Mouse (Mus musculus): ENCODE results near the gene Mavs. TPM values are rescaled to one million over a fixed set of nuclear protein-coding genes. Genes with fewer than 3 reads are reported as not detected.
"Not testable (repeated sequence)": the region's sequence is repeated elsewhere in the genome, so short reads cannot be mapped to it uniquely, and the experiment has no call there.

The Mavs gene
- polyA plus RNA-seq, 1 experiment = 59.7 TPM

- WGBS = under 1% methylated on average over 50 of the region's 50 CpGs
- peak; percentile 98 for DNase-seq
- Histone ChIP-seq H3K4me3 (replicated peaks; ENCODE audit: extremely low read depth, low read depth, low read length) (peak overlapping the region; percentile 79), H3K4me1 (ENCODE audit: control insufficient read depth, insufficient read depth, low read length) (peaks cover 16% of the 10 kb centered on the region)
- TF ChIP-seq CTCF (IDR thresholded peaks at IDR 0.05; ENCODE audit: insufficient read depth, low read length) (peak; percentile 59; the same call in 1 of the 2 replicates), POLR2A (IDR thresholded peaks at IDR 0.05; ENCODE audit: borderline replicate concordance, extremely low read depth, low read depth, low read length) (peak; percentile 93; the same call in 1 of the 2 replicates)
Observed at GRCm38 (mm10) chr2:131209969-131210792, 23.7 kb upstream of the Mavs start.

- peaks cover 11% of the 10 kb centered on the region for H3K4me1 ChIP-seq (ENCODE audit: control insufficient read depth, insufficient read depth, low read length)
- 30% methylated on average over 9 of the region's 9 CpGs for WGBS
- DNase-seq = no peak
- TF ChIP-seq CTCF (IDR thresholded peaks at IDR 0.05; ENCODE audit: insufficient read depth, low read length) = no peak
- no peak for TF ChIP-seq POLR2A (IDR thresholded peaks at IDR 0.05; ENCODE audit: borderline replicate concordance, extremely low read depth, low read depth, low read length)
- H3K4me3 ChIP-seq (replicated peaks; ENCODE audit: extremely low read depth, low read depth, low read length) = peak overlapping the region; percentile 35
Observed at GRCm38 (mm10) chr2:131211026-131211615, 22.7 kb upstream of the Mavs start.

DNA sequence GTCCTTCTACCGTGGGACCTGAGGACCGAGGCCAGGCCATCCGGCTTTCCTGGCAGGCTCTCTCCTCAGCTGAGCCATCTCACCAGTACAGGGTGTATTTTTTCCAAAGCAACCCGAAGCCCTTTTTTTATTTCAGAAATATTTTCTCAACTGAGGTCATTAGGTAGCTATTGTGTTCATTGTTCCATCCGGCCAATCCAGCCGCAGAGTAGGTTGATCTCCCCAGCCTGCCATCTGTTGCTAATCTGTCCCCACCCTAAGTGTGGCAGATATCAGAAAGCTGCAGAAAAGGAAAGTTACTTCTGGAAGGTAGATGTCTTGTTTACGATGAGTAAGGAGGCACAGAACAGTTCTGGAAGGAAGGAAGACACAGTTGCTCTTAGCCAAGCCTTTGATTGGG, 20.1 kb upstream of the Mavs start:
- Histone ChIP-seq H3K4me3 (replicated peaks; ENCODE audit: extremely low read depth, low read depth, low read length) (no peak overlapping the region), H3K4me1 (ENCODE audit: control insufficient read depth, insufficient read depth, low read length) (peaks cover 11% of the 10 kb centered on the region)
- TF ChIP-seq CTCF (IDR thresholded peaks at IDR 0.05; ENCODE audit: insufficient read depth, low read length) (no peak), POLR2A (IDR thresholded peaks at IDR 0.05; ENCODE audit: borderline replicate concordance, extremely low read depth, low read depth, low read length) (no peak)
- DNase-seq = no peak
- WGBS = 73% methylated on average over 7 of the region's 7 CpGs

DNA sequence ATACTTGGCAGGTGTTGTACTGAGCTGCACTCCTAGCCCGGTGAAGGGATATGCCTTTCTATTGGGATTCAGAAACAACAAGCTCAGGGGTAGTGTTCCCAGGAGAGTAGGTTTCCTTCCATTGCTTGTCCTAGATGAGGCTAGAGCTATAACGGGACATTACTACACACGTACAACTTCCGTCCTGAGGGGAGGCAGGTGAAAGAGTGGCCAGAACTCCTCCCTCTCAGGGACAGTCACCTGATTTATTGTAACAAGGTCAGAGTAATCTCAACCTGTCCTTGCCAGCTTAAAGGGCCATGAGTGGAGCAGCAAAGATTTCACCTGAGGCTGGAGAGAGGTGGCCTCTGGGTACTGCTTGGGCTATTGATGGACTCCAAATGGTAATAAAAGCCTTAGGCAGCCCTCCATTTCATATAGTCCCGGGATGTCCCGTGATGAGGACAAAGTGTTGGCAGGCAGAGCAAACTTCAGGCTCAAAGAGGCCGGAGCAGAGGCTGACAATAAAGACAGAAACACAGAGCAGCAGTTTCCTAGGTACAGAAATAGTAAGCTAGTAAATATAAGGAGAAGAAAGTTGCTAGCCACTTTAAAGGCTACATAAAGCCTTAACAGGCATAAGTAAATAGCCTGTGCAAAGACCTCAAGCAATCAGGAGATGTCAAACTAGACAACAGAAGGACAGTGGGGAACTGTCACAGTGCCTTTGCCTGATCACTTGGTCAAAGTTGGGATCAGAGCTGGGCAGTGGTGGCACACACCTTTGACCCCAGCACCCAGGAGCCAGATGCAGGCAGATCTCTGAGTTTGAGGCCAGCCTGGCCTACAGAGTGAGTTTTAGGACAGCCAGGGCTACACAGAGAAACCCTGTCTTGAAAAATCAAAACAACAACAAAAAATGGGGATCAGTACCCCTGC, 17.7 kb upstream of the Mavs start:
- no peak for DNase-seq
- Histone ChIP-seq H3K4me1 (ENCODE audit: control insufficient read depth, insufficient read depth, low read length) (peaks cover 4% of the 10 kb centered on the region), H3K4me3 (replicated peaks; ENCODE audit: extremely low read depth, low read depth, low read length) (no peak overlapping the region)
- WGBS = 66% methylated on average over 7 of the region's 7 CpGs
- TF ChIP-seq CTCF (IDR thresholded peaks at IDR 0.05; ENCODE audit: insufficient read depth, low read length) (no peak), POLR2A (IDR thresholded peaks at IDR 0.05; ENCODE audit: borderline replicate concordance, extremely low read depth, low read depth, low read length) (no peak)

- Histone ChIP-seq H3K4me3 (replicated peaks; ENCODE audit: extremely low read depth, low read depth, low read length) (no peak overlapping the region), H3K4me1 (ENCODE audit: control insufficient read depth, insufficient read depth, low read length) (no peaks in the 10 kb centered on the region)
- no peak for DNase-seq
- WGBS = 64% methylated on average over 4 of the region's 4 CpGs
- TF ChIP-seq CTCF (IDR thresholded peaks at IDR 0.05; ENCODE audit: insufficient read depth, low read length) (no peak), POLR2A (IDR thresholded peaks at IDR 0.05; ENCODE audit: borderline replicate concordance, extremely low read depth, low read depth, low read length) (no peak)
Observed at GRCm38 (mm10) chr2:131220030-131220429, 13.8 kb upstream of the Mavs start.

DNA sequence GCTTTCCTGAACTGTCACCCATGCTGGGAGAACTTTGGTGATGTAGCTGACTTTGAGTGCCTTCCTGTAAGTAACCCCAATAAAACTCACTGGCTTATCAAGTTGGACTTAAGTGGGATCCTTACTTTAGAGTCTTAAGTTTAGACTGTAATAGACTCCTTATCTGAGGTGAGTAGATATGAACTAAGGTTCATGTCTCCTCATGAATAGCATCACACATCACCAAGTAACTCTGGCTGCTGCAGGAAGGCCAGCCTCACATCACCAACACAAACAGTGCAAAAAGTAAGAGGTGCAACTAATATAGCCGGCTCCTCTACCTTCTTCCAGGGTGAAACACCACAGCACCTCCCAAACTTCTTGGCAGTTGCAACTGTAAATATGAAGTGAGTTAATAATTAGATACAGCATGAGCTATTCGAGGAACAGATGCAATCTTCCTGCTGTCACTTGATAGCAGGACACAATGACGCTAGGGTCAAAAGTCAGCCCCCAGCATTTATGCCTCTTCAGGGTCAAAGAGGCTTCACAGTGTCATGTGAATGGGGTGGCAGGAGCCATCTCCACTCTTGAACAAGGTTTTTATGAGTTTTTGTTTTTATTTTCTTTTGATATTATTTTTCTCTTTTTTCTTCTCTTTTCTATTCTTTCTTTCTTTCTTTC, 11.9 kb upstream of the Mavs start:
- DNase-seq = no peak
- 65% methylated on average over 3 of the region's 3 CpGs for WGBS
- no peaks in the 10 kb centered on the region for H3K4me1 ChIP-seq (ENCODE audit: control insufficient read depth, insufficient read depth, low read length)
- H3K4me3 ChIP-seq (replicated peaks; ENCODE audit: extremely low read depth, low read depth, low read length) = no peak overlapping the region
- TF ChIP-seq CTCF (IDR thresholded peaks at IDR 0.05; ENCODE audit: insufficient read depth, low read length) = no peak
- no peak for TF ChIP-seq POLR2A (IDR thresholded peaks at IDR 0.05; ENCODE audit: borderline replicate concordance, extremely low read depth, low read depth, low read length)

DNA sequence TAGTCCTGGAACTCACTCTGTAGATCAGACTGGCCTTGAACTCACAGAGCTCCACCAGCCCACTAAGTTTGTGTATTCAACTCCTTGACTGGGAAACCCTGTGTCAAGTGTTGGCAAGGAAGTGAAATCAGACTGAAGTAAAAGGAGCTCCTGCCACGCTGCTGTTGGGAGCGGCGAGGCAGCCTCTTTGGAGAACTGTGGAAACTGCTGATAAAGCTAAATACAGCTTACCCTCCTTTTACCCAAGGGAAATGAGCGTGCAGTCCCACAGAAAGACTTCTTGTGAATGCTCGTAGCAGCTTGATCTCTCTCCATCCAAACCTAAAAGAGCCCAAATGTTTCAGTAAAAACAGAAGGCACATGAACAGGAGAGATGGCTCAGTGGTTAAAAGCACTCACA, 11.3 kb upstream of the Mavs start:
- DNase-seq = no peak
- WGBS = 31% methylated on average over 5 of the region's 5 CpGs
- no peak overlapping the region for H3K4me3 ChIP-seq (replicated peaks; ENCODE audit: extremely low read depth, low read depth, low read length)
- TF ChIP-seq POLR2A (IDR thresholded peaks at IDR 0.05; ENCODE audit: borderline replicate concordance, extremely low read depth, low read depth, low read length) (no peak), CTCF (IDR thresholded peaks at IDR 0.05; ENCODE audit: insufficient read depth, low read length) (no peak)
- H3K4me1 ChIP-seq (ENCODE audit: control insufficient read depth, insufficient read depth, low read length) = no peaks in the 10 kb centered on the region

- TF ChIP-seq CTCF (IDR thresholded peaks at IDR 0.05; ENCODE audit: insufficient read depth, low read length) = no peak
- TF ChIP-seq POLR2A (IDR thresholded peaks at IDR 0.05; ENCODE audit: borderline replicate concordance, extremely low read depth, low read depth, low read length) = no peak
- Histone ChIP-seq H3K4me3 (replicated peaks; ENCODE audit: extremely low read depth, low read depth, low read length) (no peak overlapping the region), H3K4me1 (ENCODE audit: control insufficient read depth, insufficient read depth, low read length) (no peaks in the 10 kb centered on the region)
- WGBS = 72% methylated on average over 1 of the region's 1 CpGs
- DNase-seq = no peak
Observed at GRCm38 (mm10) chr2:131223569-131223968, 10.3 kb upstream of the Mavs start.

- Histone ChIP-seq H3K4me3 (replicated peaks; ENCODE audit: extremely low read depth, low read depth, low read length) (no peak overlapping the region), H3K4me1 (ENCODE audit: control insufficient read depth, insufficient read depth, low read length) (no peaks in the 10 kb centered on the region)
- no peak for TF ChIP-seq CTCF (IDR thresholded peaks at IDR 0.05; ENCODE audit: insufficient read depth, low read length)
- no peak for TF ChIP-seq POLR2A (IDR thresholded peaks at IDR 0.05; ENCODE audit: borderline replicate concordance, extremely low read depth, low read depth, low read length)
- no peak for DNase-seq
- 86% methylated on average over 6 of the region's 6 CpGs for WGBS
Observed at GRCm38 (mm10) chr2:131225178-131225577, 8.7 kb upstream of the Mavs start.

DNA sequence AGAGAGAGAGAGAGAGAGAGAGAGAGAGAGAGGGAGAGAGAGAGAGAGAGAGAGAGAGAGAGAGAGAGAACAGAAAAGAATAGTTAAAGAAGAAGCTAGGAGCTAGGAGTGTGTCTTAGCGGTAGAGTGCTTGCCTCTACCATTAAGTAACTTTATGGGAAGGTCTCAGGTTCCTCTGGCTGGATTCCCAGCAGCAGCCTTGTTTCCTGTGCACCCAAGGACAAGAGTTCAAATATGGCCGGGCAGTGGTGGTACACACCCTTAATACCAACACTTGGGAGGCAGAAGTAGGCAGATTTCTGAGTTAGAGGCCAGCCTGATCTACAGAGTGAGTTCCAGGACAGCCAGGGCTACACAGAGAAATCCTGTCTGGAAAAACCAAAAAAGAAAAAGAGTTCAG, 7.2 kb upstream of the Mavs start:
- 25% methylated on average over 2 of the region's 2 CpGs for WGBS
- DNase-seq; H3K4me3 ChIP-seq (replicated peaks; ENCODE audit: extremely low read depth, low read depth, low read length): not testable (repeated sequence)

More for the DNA sequence above, 7.2 kb upstream of the Mavs start:
- H3K4me1 ChIP-seq (ENCODE audit: control insufficient read depth, insufficient read depth, low read length) = not testable (repeated sequence)
